Mouse (Mus musculus): ENCODE measurements at regions not wholly inside any gene's neighbourhood (a gene's known extent, or its start where the extent isn't known, plus 50 kb on each side); places are given as distances from the start of the nearest gene placed in this dataset.
A peak's percentile ranks its signal among the peaks of the same experiment; 100 is the strongest.

- no peak for DNase-seq (ENCODE audit: low spot score in 2 of 2)
These were observed 165.5 kb upstream of the Ubash3b start for GRCm38 (mm10) chr9:41326772-41327560.

- DNase-seq (ENCODE audit: low spot score in 2 of 2): no peak
These were observed 160.0 kb upstream of the Ubash3b start for GRCm38 (mm10) chr9:41321521-41321920.

GRCm38 (mm10) chr9:41319066-41319465 is 157.6 kb upstream of the Ubash3b start:
- DNase-seq (ENCODE audit: low spot score in 2 of 2): no peak

- no peak for DNase-seq (ENCODE audit: low spot score in 2 of 2)
These were observed 144.7 kb upstream of the Ubash3b start for GRCm38 (mm10) chr9:41306229-41306628.

- DNase-seq (ENCODE audit: low spot score in 2 of 2): no peak
These were observed 142.0 kb upstream of the Ubash3b start for GRCm38 (mm10) chr9:41303494-41303828.

GRCm38 (mm10) chr9:41302809-41303493 is 141.5 kb upstream of the Ubash3b start:
- no peak for DNase-seq (ENCODE audit: low spot score in 2 of 2)

- no peak for DNase-seq (ENCODE audit: low spot score in 2 of 2)
These were observed 124.6 kb upstream of the Ubash3b start for GRCm38 (mm10) chr9:41286145-41286468.

- DNase-seq (ENCODE audit: low spot score in 2 of 2): no peak
These were observed 124.0 kb upstream of the Ubash3b start for GRCm38 (mm10) chr9:41285266-41286144.

GRCm38 (mm10) chr9:41277726-41278125 is 116.2 kb upstream of the Ubash3b start:
- DNase-seq (ENCODE audit: low spot score in 2 of 2): no peak

- DNase-seq (ENCODE audit: low spot score in 2 of 2): no peak
These were observed 112.4 kb upstream of the Ubash3b start for GRCm38 (mm10) chr9:41273839-41274271.

- no peak for DNase-seq (ENCODE audit: low spot score in 2 of 2)
These were observed 111.8 kb upstream of the Ubash3b start for GRCm38 (mm10) chr9:41273171-41273781.

- no peak for DNase-seq (ENCODE audit: low spot score in 2 of 2)
These were observed 111.1 kb upstream of the Ubash3b start for GRCm38 (mm10) chr9:41272596-41272995.

GRCm38 (mm10) chr9:41268112-41268511 is 106.6 kb upstream of the Ubash3b start:
- no peak for DNase-seq (ENCODE audit: low spot score in 2 of 2)

- no peak for DNase-seq (ENCODE audit: low spot score in 2 of 2)
These were observed 103.0 kb upstream of the Ubash3b start for GRCm38 (mm10) chr9:41264485-41264884.

- DNase-seq (ENCODE audit: low spot score in 2 of 2): no peak
These were observed 95.7 kb upstream of the Ubash3b start for GRCm38 (mm10) chr9:41257244-41257643.

GRCm38 (mm10) chr9:41242372-41242771 is 80.9 kb upstream of the Ubash3b start:
- no peak for DNase-seq (ENCODE audit: low spot score in 2 of 2)

GRCm38 (mm10) chr9:41239097-41239451 is 77.6 kb upstream of the Ubash3b start:
- DNase-seq (ENCODE audit: low spot score in 2 of 2): no peak

- no peak for DNase-seq (ENCODE audit: low spot score in 2 of 2)
These were observed 77.0 kb upstream of the Ubash3b start for GRCm38 (mm10) chr9:41238395-41239096.

- no peak for DNase-seq (ENCODE audit: low spot score in 2 of 2)
These were observed 75.8 kb upstream of the Ubash3b start for GRCm38 (mm10) chr9:41237265-41237664.

- DNase-seq (ENCODE audit: low spot score in 2 of 2): no peak
These were observed 67.7 kb upstream of the Ubash3b start for GRCm38 (mm10) chr9:41229225-41229582.

GRCm38 (mm10) chr9:41228425-41229224 is 67.1 kb upstream of the Ubash3b start:
- peak; percentile 78 to 80 for DNase-seq (ENCODE audit: low spot score in 2 of 2)

All from right cerebral cortex, postnatal 36 days (tissue).